Mouse (Mus musculus): Measurements from ENCODE around the gene Rab40c. TPM values are rescaled to one million over a fixed set of nuclear protein-coding genes. Genes with fewer than 3 reads are reported as not detected.
"Not testable (repeated sequence)": the region's sequence is repeated elsewhere in the genome, so short reads cannot be mapped to it uniquely, and the experiment has no call there.

Gene Rab40c
- polyA plus RNA-seq, 1 experiment from 2014 or later: 13.7 TPM

- Histone ChIP-seq H3K79me2 (ENCODE audit: inconsistent target) (no peaks in the 10 kb centered on the region), H3K4me3 (ENCODE audit: inconsistent target) (no peak overlapping the region), H3K27ac (no peak overlapping the region), H3K36me3 (ENCODE audit: inconsistent target) (peaks cover 25% of the 10 kb centered on the region)
- 95% methylated on average over 4 of the region's 4 CpGs for WGBS (ENCODE audit: missing documents)
Measured at GRCm38 (mm10) chr17:25879261-25879660, 40.3 kb downstream of the Rab40c start.

- H3K79me2 ChIP-seq (ENCODE audit: inconsistent target): no peaks in the 10 kb centered on the region
- H3K4me3 ChIP-seq (ENCODE audit: inconsistent target): no peak overlapping the region
- 93% methylated on average over 19 of the region's 19 CpGs for WGBS (ENCODE audit: missing documents)
- H3K27ac ChIP-seq: no peak overlapping the region
- peaks cover 20% of the 10 kb centered on the region for H3K36me3 ChIP-seq (ENCODE audit: inconsistent target)
Measured at GRCm38 (mm10) chr17:25878611-25879180, 40.8 kb downstream of the Rab40c start.

- peaks cover 12% of the 10 kb centered on the region for H3K36me3 ChIP-seq (ENCODE audit: inconsistent target)
- H3K79me2 ChIP-seq (ENCODE audit: inconsistent target): no peaks in the 10 kb centered on the region
- H3K4me3 ChIP-seq (ENCODE audit: inconsistent target): no peak overlapping the region
- 95% methylated on average over 32 of the region's 32 CpGs for WGBS (ENCODE audit: missing documents)
- no peak overlapping the region for H3K27ac ChIP-seq
Measured at GRCm38 (mm10) chr17:25877741-25878610, 41.6 kb downstream of the Rab40c start.

GRCm38 (mm10) chr17:25877025-25877424 is 42.5 kb downstream of the Rab40c start:
- H3K36me3 ChIP-seq (ENCODE audit: inconsistent target): peaks cover 3% of the 10 kb centered on the region
- WGBS (ENCODE audit: missing documents): 96% methylated on average over 2 of the region's 3 CpGs
- H3K27ac ChIP-seq: no peak overlapping the region
- no peaks in the 10 kb centered on the region for H3K79me2 ChIP-seq (ENCODE audit: inconsistent target)
- H3K4me3 ChIP-seq (ENCODE audit: inconsistent target): no peak overlapping the region

GRCm38 (mm10) chr17:25876347-25876915 is 43.1 kb downstream of the Rab40c start:
- no peak overlapping the region for H3K27ac ChIP-seq
- H3K79me2 ChIP-seq (ENCODE audit: inconsistent target): no peaks in the 10 kb centered on the region
- H3K36me3 ChIP-seq (ENCODE audit: inconsistent target): no peaks in the 10 kb centered on the region
- WGBS (ENCODE audit: missing documents): 87% methylated on average over 10 of the region's 10 CpGs
- no peak overlapping the region for H3K4me3 ChIP-seq (ENCODE audit: inconsistent target)

- Histone ChIP-seq H3K4me3 (ENCODE audit: inconsistent target) (peak overlapping the region; percentile 46), H3K79me2 (ENCODE audit: inconsistent target) (no peaks in the 10 kb centered on the region), H3K36me3 (ENCODE audit: inconsistent target) (no peaks in the 10 kb centered on the region), H3K27ac (peak overlapping the region; percentile 31; the same call in 1 of the 2 replicates)
- WGBS (ENCODE audit: missing documents): 2% methylated on average over 59 of the region's 59 CpGs
Measured at GRCm38 (mm10) chr17:25875171-25876136, 44.1 kb downstream of the Rab40c start.

GRCm38 (mm10) chr17:25874721-25875170 is 44.8 kb downstream of the Rab40c start, which contains the start of gene Mettl26:
Gene Mettl26 (plus strand): TSS chr17:25875074.
- WGBS (ENCODE audit: missing documents): under 1% methylated on average over 25 of the region's 25 CpGs
- no peaks in the 10 kb centered on the region for H3K36me3 ChIP-seq (ENCODE audit: inconsistent target)
- no peaks in the 10 kb centered on the region for H3K79me2 ChIP-seq (ENCODE audit: inconsistent target)
- peak within 1 kb of the TSS; percentile 31 for H3K27ac ChIP-seq
- H3K4me3 ChIP-seq (ENCODE audit: inconsistent target): peak within 1 kb of the TSS; percentile 46

- Histone ChIP-seq H3K36me3 (ENCODE audit: inconsistent target) (no peaks in the 10 kb centered on the region), H3K4me3 (ENCODE audit: inconsistent target) (peak overlapping the region; percentile 46), H3K79me2 (ENCODE audit: inconsistent target) (no peaks in the 10 kb centered on the region), H3K27ac (peak overlapping the region; percentile 31)
- 16% methylated on average over 14 of the region's 14 CpGs for WGBS (ENCODE audit: missing documents)
Measured at GRCm38 (mm10) chr17:25874148-25874720, 45.3 kb downstream of the Rab40c start.

GRCm38 (mm10) chr17:25873405-25874147 is 46.0 kb downstream of the Rab40c start:
- WGBS (ENCODE audit: missing documents): 87% methylated on average over 8 of the region's 11 CpGs
- H3K79me2 ChIP-seq (ENCODE audit: inconsistent target): no peaks in the 10 kb centered on the region
- H3K36me3 ChIP-seq (ENCODE audit: inconsistent target): no peaks in the 10 kb centered on the region
- H3K27ac ChIP-seq: no peak overlapping the region
- no peak overlapping the region for H3K4me3 ChIP-seq (ENCODE audit: inconsistent target)

- H3K27ac ChIP-seq: no peak overlapping the region
- H3K79me2 ChIP-seq (ENCODE audit: inconsistent target): no peaks in the 10 kb centered on the region
- no peak overlapping the region for H3K4me3 ChIP-seq (ENCODE audit: inconsistent target)
- H3K36me3 ChIP-seq (ENCODE audit: inconsistent target): no peaks in the 10 kb centered on the region
- 89% methylated on average over 3 of the region's 3 CpGs for WGBS (ENCODE audit: missing documents)
Measured at GRCm38 (mm10) chr17:25872676-25873075, 46.9 kb downstream of the Rab40c start.

GRCm38 (mm10) chr17:25871566-25871965 is 48.0 kb downstream of the Rab40c start:
- not testable (repeated sequence) for H3K36me3 ChIP-seq (ENCODE audit: inconsistent target); H3K27ac ChIP-seq; H3K79me2 ChIP-seq (ENCODE audit: inconsistent target); H3K4me3 ChIP-seq (ENCODE audit: inconsistent target)

GRCm38 (mm10) chr17:25869954-25870353 is 49.6 kb downstream of the Rab40c start:
- H3K79me2 ChIP-seq (ENCODE audit: inconsistent target): no peaks in the 10 kb centered on the region; the same call in 1 of the 2 replicates
- no peaks in the 10 kb centered on the region for H3K36me3 ChIP-seq (ENCODE audit: inconsistent target)
- 100% methylated on average over 2 of the region's 2 CpGs for WGBS (ENCODE audit: missing documents)
- no peak overlapping the region for H3K4me3 ChIP-seq (ENCODE audit: inconsistent target)
- no peak overlapping the region for H3K27ac ChIP-seq

- Histone ChIP-seq H3K79me2 (ENCODE audit: inconsistent target) (no peaks in the 10 kb centered on the region; the same call in 1 of the 2 replicates), H3K4me3 (ENCODE audit: inconsistent target) (no peak overlapping the region), H3K36me3 (ENCODE audit: inconsistent target) (no peaks in the 10 kb centered on the region), H3K27ac (no peak overlapping the region)
- 99% methylated on average over 8 of the region's 8 CpGs for WGBS (ENCODE audit: missing documents)
Measured at GRCm38 (mm10) chr17:25869498-25869897, 50.0 kb downstream of the Rab40c start.

Data from macrophage (primary cell).